In genomic region chr1:132660354-132660753, GRCm38 (mm10) we compare ENCODE assay signal across 10 mouse cellular contexts.
A peak's percentile ranks its signal among the peaks of the same experiment; 100 is the strongest.
DNase-seq lines count a peak whose midpoint lies in the region; ATAC-seq and TF ChIP-seq lines count a peak whose summit lies in the region.
"Had no signal": no experiment of that assay in that cellular context is flagged by ENCODE, and none has a peak within 500 bp of the region (broad histone marks: within the 10 kb centered on the region; RNA-seq: fewer than 3 reads in every experiment).

No protein-coding gene starts in this region.

- H3K9me3 ChIP-seq in neural tube, embryonic 11.5 days (ENCODE audit: control insufficient read depth, low read length) = no peaks in the 10 kb centered on the region
- H3K9me3 ChIP-seq in forebrain, embryonic 16.5 days (ENCODE audit: control insufficient read depth, low read length) = no peaks in the 10 kb centered on the region
- no peaks in the 10 kb centered on the region for H3K9me3 ChIP-seq in midbrain, embryonic 14.5 days (ENCODE audit: control insufficient read depth, low read length)
- H3K9me3 ChIP-seq: heart, embryonic 15.5 days; liver, embryonic 15.5 days had no signal

- no peaks in the 10 kb centered on the region for H3K27me3 ChIP-seq in neural tube, embryonic 11.5 days (ENCODE audit: control insufficient read depth, insufficient read depth, low read length)
- no peaks in the 10 kb centered on the region for H3K27me3 ChIP-seq in forebrain, embryonic 16.5 days (replicated peaks; ENCODE audit: control insufficient read depth, insufficient read depth, low read length)
- H3K27me3 ChIP-seq in midbrain, embryonic 14.5 days (ENCODE audit: control insufficient read depth, insufficient read depth, low read length) = no peaks in the 10 kb centered on the region
- H3K27me3 ChIP-seq: heart, embryonic 15.5 days had no signal

- ATAC-seq in neural tube, embryonic 11.5 days (ENCODE audit: insufficient read depth, low FRiP score, low TSS enrichment) = no peak
- ATAC-seq in forebrain, embryonic 16.5 days = peak; percentile 43
- peak; percentile 47; the same call in 1 of the 2 replicates for ATAC-seq in midbrain, embryonic 14.5 days (ENCODE audit: low FRiP score, low TSS enrichment)

- H3K36me3 ChIP-seq in neural tube, embryonic 11.5 days (ENCODE audit: control insufficient read depth, insufficient read depth, low read length) = no peaks in the 10 kb centered on the region
- no peaks in the 10 kb centered on the region for H3K36me3 ChIP-seq in forebrain, embryonic 16.5 days (ENCODE audit: control insufficient read depth, insufficient read depth)
- H3K36me3 ChIP-seq in midbrain, embryonic 14.5 days (ENCODE audit: control insufficient read depth, insufficient read depth, low read length) = peaks cover 15% of the 10 kb centered on the region
- H3K36me3 ChIP-seq: heart, embryonic 15.5 days; liver, embryonic 15.5 days had no signal

- intact Hi-C loops in gastrocnemius, adult 2 months (cut with DNase I) = no loop called here

- 19% methylated on average over 4 of the region's 4 CpGs for WGBS in neural tube, embryonic 11.5 days
- 18% methylated on average over 4 of the region's 4 CpGs for WGBS in forebrain, embryonic 16.5 days
- WGBS in midbrain, embryonic 14.5 days = 25% methylated on average over 4 of the region's 4 CpGs

- H3K4me3 ChIP-seq in neural tube, embryonic 11.5 days (ENCODE audit: low read depth, low read length) = no peak overlapping the region
- no peak overlapping the region for H3K4me3 ChIP-seq in forebrain, embryonic 16.5 days (replicated peaks; ENCODE audit: low read length)
- no peak overlapping the region for H3K4me3 ChIP-seq in midbrain, embryonic 14.5 days (replicated peaks; ENCODE audit: low read depth, low read length)
- H3K4me3 ChIP-seq in gastrocnemius, adult 2 months = no peak overlapping the region
- H3K4me3 ChIP-seq: heart, embryonic 15.5 days; liver, embryonic 15.5 days had no signal

- H3K9ac ChIP-seq in neural tube, embryonic 11.5 days (ENCODE audit: low read length) = peak overlapping the region; percentile 29
- 0 out of 2 replicates have a peak overlapping the region, but pooled peaks have one; percentile 4 for H3K9ac ChIP-seq in forebrain, embryonic 16.5 days (replicated peaks; ENCODE audit: low read depth, low read length)
- H3K9ac ChIP-seq in midbrain, embryonic 14.5 days (replicated peaks; ENCODE audit: low read length) = no peak overlapping the region; the same call in 1 of the 2 replicates
- H3K9ac ChIP-seq: heart, embryonic 15.5 days; liver, embryonic 15.5 days had no signal

- H3K4me2 ChIP-seq in neural tube, embryonic 11.5 days (ENCODE audit: low read depth) = no peak overlapping the region
- no peak overlapping the region for H3K4me2 ChIP-seq in forebrain, embryonic 16.5 days (ENCODE audit: low read length)
- no peak overlapping the region for H3K4me2 ChIP-seq in midbrain, embryonic 14.5 days (ENCODE audit: low read length)
- H3K4me2 ChIP-seq: heart, embryonic 15.5 days; liver, embryonic 15.5 days had no signal

- peaks cover 3% of the 10 kb centered on the region; the same call in 1 of the 2 replicates for H3K4me1 ChIP-seq in neural tube, embryonic 11.5 days (ENCODE audit: control insufficient read depth, insufficient read depth, low read length)
- peaks cover 35% of the 10 kb centered on the region for H3K4me1 ChIP-seq in forebrain, embryonic 16.5 days (replicated peaks; ENCODE audit: control insufficient read depth, insufficient read depth, low read length)
- H3K4me1 ChIP-seq in midbrain, embryonic 14.5 days (ENCODE audit: control insufficient read depth, insufficient read depth, low read length) = peaks cover 32% of the 10 kb centered on the region
- H3K4me1 ChIP-seq: heart, embryonic 15.5 days; liver, embryonic 15.5 days had no signal

- no peak for TF ChIP-seq CTCF in gastrocnemius, adult 2 months (IDR thresholded peaks at IDR 0.05)

- peak; percentile 42 for DNase-seq in neural tube, embryonic 11.5 days (ENCODE audit: low spot score)
- DNase-seq in neural tube, embryonic 10.5 days (ENCODE audit: extremely low spot score, low spot score) = no peak
- DNase-seq in midbrain, embryonic 14.5 days = peak; percentile 50
- no peak for DNase-seq in gastrocnemius, postnatal 4 days (ENCODE audit: low spot score in 2 of 2)
- no peak for DNase-seq in lung, postnatal 4 days
- DNase-seq in gastrocnemius, adult 2 months = no peak
- DNase-seq: kidney, adult 8-10 months had no signal

- H3K27ac ChIP-seq in neural tube, embryonic 11.5 days (ENCODE audit: low read depth, low read length) = peak overlapping the region; percentile 83
- H3K27ac ChIP-seq in forebrain, embryonic 16.5 days (ENCODE audit: low read length) = peak overlapping the region; percentile 93
- H3K27ac ChIP-seq in midbrain, embryonic 14.5 days (replicated peaks; ENCODE audit: low read depth, low read length) = peak overlapping the region; percentile 85
- no peak overlapping the region for H3K27ac ChIP-seq in gastrocnemius, adult 2 months
- H3K27ac ChIP-seq: heart, embryonic 15.5 days; liver, embryonic 15.5 days had no signal

Comparison
In these comparisons a context has a peak if more than half of its experiments do, and no peak if none do; other contexts are left out.
1. DNase-seq: peak in neural tube, embryonic 11.5 days (single experiment) and midbrain, embryonic 14.5 days (single experiment); none in neural tube, embryonic 10.5 days (single experiment), gastrocnemius, postnatal 4 days (0 of 2), lung, postnatal 4 days (0 of 2) and gastrocnemius, adult 2 months (single experiment).